24 mouse cellular contexts compared by ENCODE assay signal in genomic region chr4:35560004-35560403, GRCm38 (mm10).
A peak's percentile ranks its signal among the peaks of the same experiment; 100 is the strongest.
DNase-seq lines count a peak whose midpoint lies in the region; ATAC-seq and TF ChIP-seq lines count a peak whose summit lies in the region.
"Had no signal": no experiment of that assay in that cellular context is flagged by ENCODE, and none has a peak within 500 bp of the region (broad histone marks: within the 10 kb centered on the region; RNA-seq: fewer than 3 reads in every experiment).

No protein-coding gene starts in this region.

- H3K9me3 ChIP-seq in G1E (replicated peaks) (no peaks in the 10 kb centered on the region), MEL (replicated peaks; ENCODE audit: insufficient read depth, low read length) (no peaks in the 10 kb centered on the region)

- intact Hi-C loops in left cerebral cortex, postnatal 36 days (cut with DNase I), result no loop called here

- H3K79me2 ChIP-seq in MEL (ENCODE audit: control insufficient read depth, insufficient read depth, low read length, poor library complexity), result no peaks in the 10 kb centered on the region

- TF ChIP-seq EP300 in MEL (IDR thresholded peaks at IDR 0.05; ENCODE audit: low read depth in 1 of 2, low read length in 2 of 2), result peak; percentile 94 to 95

- no peak for TF ChIP-seq RAD21 in MEL (IDR thresholded peaks at IDR 0.05; ENCODE audit: low read depth, low read length)

- TF ChIP-seq CTCF in G1E (IDR thresholded peaks at IDR 0.05; ENCODE audit: low read depth, low read length), result no peak
- TF ChIP-seq CTCF in MEL (IDR thresholded peaks at IDR 0.05 in 2 of 3, conservative IDR thresholded peaks at IDR 0.05 in 1 of 3; ENCODE audit: control insufficient read depth in 1 of 3, insufficient read depth in 1 of 3, low read depth in 2 of 3, low read length in 3 of 3, poor library complexity in 1 of 3, severe bottlenecking in 1 of 3), result no peak

- H3K36me3 ChIP-seq in G1E (replicated peaks) (no peaks in the 10 kb centered on the region), MEL (ENCODE audit: control insufficient read depth in 1 of 2, insufficient read depth in 2 of 2, low read length in 2 of 2) (peaks cover 0 to 17% of the 10 kb centered on the region in 2 experiments; a peak in 2 of 4 replicates)

- no peaks in the 10 kb centered on the region for H3K27me3 ChIP-seq in G1E (ENCODE audit: insufficient read depth, low read length)
- H3K27me3 ChIP-seq in MEL (ENCODE audit: control insufficient read depth in 1 of 2, insufficient read depth in 2 of 2, low read length in 2 of 2), result no peaks in the 10 kb centered on the region; a peak in 1 of 4 replicates
- H3K27me3 ChIP-seq: CH12.LX, Patski had no signal

- no peak for TF ChIP-seq POLR2A in MEL (IDR thresholded peaks at IDR 0.05; ENCODE audit: control insufficient read depth in 1 of 2, insufficient read depth in 1 of 2, low read depth in 1 of 2, low read length in 2 of 2, poor library complexity in 1 of 2)

- H3K4me1 ChIP-seq in G1E (ENCODE audit: insufficient read depth, low read depth, low read length) (no peaks in the 10 kb centered on the region), MEL (ENCODE audit: control insufficient read depth in 1 of 2, insufficient read depth in 2 of 2, low read length in 2 of 2) (peaks cover 6 to 10% of the 10 kb centered on the region in 2 experiments)

- peak overlapping the region; percentile 43 for H3K27ac ChIP-seq in MEL (ENCODE audit: control insufficient read depth, low read depth, low read length)

- H3K4me3 ChIP-seq in G1E (ENCODE audit: low read depth, low read length) (no peak overlapping the region), MEL (ENCODE audit: control insufficient read depth in 1 of 2, insufficient read depth in 1 of 2, low read depth in 2 of 2, low read length in 2 of 2) (no peak overlapping the region)

- H3K9ac ChIP-seq in MEL (ENCODE audit: control insufficient read depth, low read depth, low read length, poor library complexity, severe bottlenecking), result no peak overlapping the region

- DNase-seq in heart, adult 11 months, result peak; percentile 63
- DNase-seq in heart, adult 18-20 months, result no peak
- DNase-seq in G1E (ENCODE audit: low spot score), result no peak
- DNase-seq in MEL (ENCODE audit: low read depth, low spot score), result peak; percentile 74
- peak; percentile 63 for DNase-seq in MEL-GATA-1-ER (ENCODE audit: extremely low read depth, low read depth)
- no peak for DNase-seq in left cerebral cortex, postnatal 36 days (ENCODE audit: low spot score in 2 of 2)
- no peak for DNase-seq in testis, postnatal 10 days (ENCODE audit: low spot score)
- DNase-seq: adrenal gland, adult 2 months; adrenal gland, adult 8-10 months; adrenal gland, postnatal 10 days; adrenal gland, postnatal 14 days; adrenal gland, postnatal 25 days; adrenal gland, postnatal 36 days; B cell, adult 2 months; cerebellum, adult 11 months; cerebellum, adult 11-12 months; cerebellum, adult 18-20 months; cerebellum, adult 2 months; cerebellum, adult 8-10 months had no signal

- ATAC-seq in G1E (ENCODE audit: extremely low read depth, insufficient number of reproducible peaks, low FRiP score, poor library complexity, severe bottlenecking), result peak; percentile 71
- no peak for ATAC-seq in erythroid progenitor cell, adult 5-6 weeks (replicated peaks; ENCODE audit: low FRiP score, poor library complexity, severe bottlenecking)
- ATAC-seq: activated CD4-positive, CD25-positive, alpha-beta regulatory T cell, adult 4 months; CD4-positive, CD25-positive, alpha-beta regulatory T cell, adult 4 months; Patski had no signal

TF ChIP-seq in MEL, 35 proteins besides CTCF, POLR2A, EP300 and RAD21:
- TF ChIP-seq JUND (IDR thresholded peaks at IDR 0.05; ENCODE audit: low read depth, low read length) (no peak), GABPA (IDR thresholded peaks at IDR 0.05; ENCODE audit: low read depth, low read length) (no peak), RCOR1 (IDR thresholded peaks at IDR 0.05; ENCODE audit: low read depth, low read length) (peak; percentile 82), UBTF (IDR thresholded peaks at IDR 0.05; ENCODE audit: borderline replicate concordance, insufficient read depth, low read depth, low read length) (no peak), ZNF384 (IDR thresholded peaks at IDR 0.05; ENCODE audit: low read depth, low read length) (no peak; the same call in 1 of the 2 replicates), ZC3H11A (IDR thresholded peaks at IDR 0.05; ENCODE audit: low read depth, low read length) (no peak), MXI1 (IDR thresholded peaks at IDR 0.05; ENCODE audit: low read depth, low read length) (no peak), TAL1 (IDR thresholded peaks at IDR 0.05; ENCODE audit: low read length) (peak; percentile 87), MYB (IDR thresholded peaks at IDR 0.05; ENCODE audit: low read depth, low read length) (no peak), HCFC1 (IDR thresholded peaks at IDR 0.05; ENCODE audit: low read depth, low read length) (no peak; the same call in 1 of the 2 replicates), ELF1 (IDR thresholded peaks at IDR 0.05; ENCODE audit: low read depth, low read length) (peak; percentile 59; the same call in 1 of the 2 replicates), SIN3A (IDR thresholded peaks at IDR 0.05; ENCODE audit: low read length) (peak; percentile 63; the same call in 1 of the 2 replicates), USF2 (IDR thresholded peaks at IDR 0.05; ENCODE audit: borderline replicate concordance in 1 of 2, insufficient read depth in 1 of 2, low read depth in 1 of 2, low read length in 2 of 2) (no peak), POLR2AphosphoS5 (IDR thresholded peaks at IDR 0.05; ENCODE audit: borderline replicate concordance, low read depth, low read length) (no peak), POLR2AphosphoS2 (IDR thresholded peaks at IDR 0.05; ENCODE audit: low read length) (no peak), CHD1 (IDR thresholded peaks at IDR 0.05; ENCODE audit: low read depth, low read length) (no peak), GATA1 (IDR thresholded peaks at IDR 0.05; ENCODE audit: low read depth, low read length) (peak; percentile 91), MAZ (IDR thresholded peaks at IDR 0.05; ENCODE audit: low read depth, low read length) (no peak), MAX (IDR thresholded peaks at IDR 0.05; ENCODE audit: low read length) (no peak), ZKSCAN1 (IDR thresholded peaks at IDR 0.05; ENCODE audit: low read depth, low read length) (no peak), ETS1 (IDR thresholded peaks at IDR 0.05; ENCODE audit: low read depth, low read length) (peak; percentile 77), SMC3 (IDR thresholded peaks at IDR 0.05; ENCODE audit: low read depth, low read length) (no peak), CHD2 (IDR thresholded peaks at IDR 0.05; ENCODE audit: low read length) (no peak), MEF2A (IDR thresholded peaks at IDR 0.05; ENCODE audit: extremely low read depth, insufficient replicate concordance, low read depth, low read length, poor library complexity, severe bottlenecking) (no peak), KAT2A (conservative IDR thresholded peaks at IDR 0.05; ENCODE audit: low read depth, low read length) (no peak), TCF12 (IDR thresholded peaks at IDR 0.05; ENCODE audit: low read depth, low read length) (peak; percentile 93), MAFK (IDR thresholded peaks at IDR 0.05; ENCODE audit: borderline replicate concordance, low read depth, low read length) (no peak), USF1 (IDR thresholded peaks at IDR 0.05; ENCODE audit: low read depth, low read length) (no peak), BHLHE40 (IDR thresholded peaks at IDR 0.05; ENCODE audit: borderline replicate concordance, low read depth, low read length) (peak; percentile 69; the same call in 1 of the 2 replicates), NRF1 (IDR thresholded peaks at IDR 0.05; ENCODE audit: insufficient read depth, low read depth, low read length, poor library complexity, severe bottlenecking) (no peak), E2F4 (IDR thresholded peaks at IDR 0.05; ENCODE audit: borderline replicate concordance, low read depth, low read length) (no peak), NELFE (IDR thresholded peaks at IDR 0.05; ENCODE audit: low read depth, low read length) (no peak), TBP (IDR thresholded peaks at IDR 0.05; ENCODE audit: low read depth, low read length) (no peak), ZMIZ1 (IDR thresholded peaks at IDR 0.05; ENCODE audit: low read depth, low read length) (no peak), MYC (IDR thresholded peaks at IDR 0.05; ENCODE audit: low read depth, low read length) (0 out of 2 replicates have a peak, but pooled peaks have one; percentile 35)

Comparison
In these comparisons a context has a peak if more than half of its experiments do, and no peak if none do; other contexts are left out.
1. DNase-seq: peak in heart, adult 11 months (single experiment), MEL (single experiment) and MEL-GATA-1-ER (single experiment); none in heart, adult 18-20 months (0 of 2), G1E (single experiment), left cerebral cortex, postnatal 36 days (0 of 2) and testis, postnatal 10 days (single experiment).